In the genomic region with DNA sequence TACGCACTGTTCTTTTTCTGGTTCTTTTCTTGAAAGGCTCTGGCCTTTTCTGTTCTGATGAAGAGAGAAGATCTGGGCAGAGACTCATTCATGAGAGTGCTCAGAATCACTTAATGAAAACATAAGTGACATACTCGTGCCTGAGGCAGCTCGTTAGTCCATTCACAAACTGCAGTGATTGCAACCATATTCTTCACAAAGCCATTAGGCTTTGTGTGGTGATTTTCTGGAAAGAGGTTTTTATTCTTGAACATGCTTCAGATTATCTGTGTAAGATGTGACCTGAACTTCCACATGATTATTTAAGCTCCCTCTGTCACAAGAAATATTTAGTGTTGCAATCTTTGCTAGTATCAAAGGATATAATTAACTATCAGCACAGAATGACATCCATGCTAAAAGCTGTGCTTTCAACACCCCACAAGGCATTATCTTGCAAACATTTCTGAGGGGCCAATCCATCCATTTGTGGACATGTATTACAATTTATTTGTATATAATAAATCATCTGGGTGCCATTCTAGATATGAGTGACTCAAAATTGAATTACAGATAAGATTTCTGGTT, we compare ENCODE assay signal across 24 mouse cellular contexts.
"Had no signal": no experiment of that assay in that cellular context is flagged by ENCODE, and none has a peak within 500 bp of the region (broad histone marks: within the 10 kb centered on the region; RNA-seq: fewer than 3 reads in every experiment).

No protein-coding gene starts in this region.

- H3K27me3 ChIP-seq: heart, embryonic 13.5 days; heart, embryonic 15.5 days; hindbrain, embryonic 13.5 days; hindbrain, embryonic 15.5 days; kidney, embryonic 15.5 days had no signal

- H3K4me1 ChIP-seq: heart, embryonic 13.5 days; heart, embryonic 15.5 days; hindbrain, embryonic 13.5 days; hindbrain, embryonic 15.5 days; kidney, embryonic 15.5 days had no signal

- H3K27ac ChIP-seq: heart, adult 2 months; heart, embryonic 13.5 days; heart, embryonic 15.5 days; hindbrain, embryonic 13.5 days; hindbrain, embryonic 15.5 days; hindbrain, postnatal 0 days; kidney, embryonic 15.5 days; kidney, postnatal 0 days had no signal

- H3K9me3 ChIP-seq: heart, embryonic 13.5 days; heart, embryonic 15.5 days; hindbrain, embryonic 13.5 days; hindbrain, embryonic 15.5 days; kidney, embryonic 15.5 days had no signal

- ATAC-seq: forebrain, postnatal 0 days; hindbrain, postnatal 0 days; intestine, embryonic 16.5 days had no signal

- H3K4me2 ChIP-seq: heart, embryonic 11.5 days; heart, embryonic 13.5 days; heart, embryonic 15.5 days; hindbrain, embryonic 13.5 days; hindbrain, embryonic 15.5 days; kidney, embryonic 15.5 days had no signal

- H3K36me3 ChIP-seq: heart, embryonic 13.5 days; heart, embryonic 15.5 days; hindbrain, embryonic 13.5 days; hindbrain, embryonic 15.5 days; kidney, embryonic 15.5 days had no signal

- H3K9ac ChIP-seq: forebrain, postnatal 0 days; heart, embryonic 13.5 days; heart, embryonic 15.5 days; hindbrain, embryonic 13.5 days; hindbrain, embryonic 15.5 days; kidney, embryonic 15.5 days had no signal

- DNase-seq: forebrain, postnatal 0 days; gastrocnemius, postnatal 14 days; gastrocnemius, postnatal 36 days; heart, adult 11 months; heart, adult 2 months; heart, postnatal 14 days; heart, postnatal 36 days; kidney, adult 11 months; kidney, adult 2 months; kidney, adult 9 months; kidney, postnatal 14 days; kidney, postnatal 36 days; layer of hippocampus, adult 9-11 months; layer of hippocampus, postnatal 36 days; left cerebral cortex, postnatal 4 days had no signal

- H3K4me3 ChIP-seq: heart, adult 2 months; heart, embryonic 13.5 days; heart, embryonic 15.5 days; hindbrain, embryonic 13.5 days; hindbrain, embryonic 15.5 days; kidney, embryonic 15.5 days had no signal
